Mouse (Mus musculus) heart, embryonic 14.5 days (tissue): ENCODE results near the gene Ccdc89. TPM values are rescaled to one million over a fixed set of nuclear protein-coding genes. Genes with fewer than 3 reads are reported as not detected.

Source experiments
- ATAC-seq: fragments of 200-750 bp; cut with Nextera tagmentation; 2 replicates; pipeline ENCODE4 v1.8.0; 2017; ENCODE audit warnings: low read depth, moderate TSS enrichment; ENCODE audit not compliant: insufficient number of reproducible peaks, insufficient read depth, low FRiP score
- H3K27ac ChIP-seq, 2 experiments: fragments of 200-500 bp in 1 of 2; fragments of 300-500 bp in 1 of 2; sonication (generic) in 1 of 2; replicated peaks in 1 of 2; 2 replicates each; pipeline ENCODE4 v1.5.1; 2012 to 2014; ENCODE audit warnings: low read depth in 2 of 2, low read length in 2 of 2, control low read depth in 1 of 2, mild to moderate bottlenecking in 1 of 2, mixed read lengths in 1 of 2; ENCODE audit not compliant: control insufficient read depth in 1 of 2, insufficient read depth in 1 of 2
- H3K27me3 ChIP-seq: fragments of 300-500 bp; sonication (generic); 2 replicates; pipeline ENCODE4 v1.6.1; 2014; ENCODE audit warnings: mild to moderate bottlenecking, low read length, control low read depth; ENCODE audit not compliant: control insufficient read depth, insufficient read depth
- H3K36me3 ChIP-seq: fragments of 300-500 bp; sonication (generic); 2 replicates; pipeline ENCODE4 v1.6.1; 2014; ENCODE audit warnings: mild to moderate bottlenecking, control low read depth, low read length, mixed read lengths; ENCODE audit not compliant: control insufficient read depth, insufficient read depth
- H3K4me1 ChIP-seq, 2 experiments: fragments of 200-500 bp in 1 of 2; fragments of 300-500 bp in 1 of 2; sonication (generic) in 1 of 2; 2 replicates each; pipeline ENCODE4 v1.6.1; 2012 to 2014; ENCODE audit warnings: low read length in 2 of 2, control low read depth in 1 of 2, mixed read lengths in 1 of 2; ENCODE audit not compliant: control insufficient read depth in 2 of 2, insufficient read depth in 2 of 2
- H3K4me2 ChIP-seq: fragments of 300-500 bp; sonication (generic); 2 replicates; pipeline ENCODE4 v1.6.1; 2014; ENCODE audit warnings: mild to moderate bottlenecking, low read length
- H3K4me3 ChIP-seq, 2 experiments: fragments of 200-500 bp in 1 of 2; fragments of 300-500 bp in 1 of 2; sonication (generic) in 1 of 2; 2 replicates each; pipeline ENCODE4 v1.5.1; 2012 to 2014; ENCODE audit warnings: low read length in 2 of 2, mild to moderate bottlenecking in 2 of 2, control low read depth in 1 of 2, low read depth in 1 of 2, moderate library complexity in 1 of 2; ENCODE audit not compliant: control insufficient read depth in 1 of 2, insufficient read depth in 1 of 2
- H3K9ac ChIP-seq: fragments of 300-500 bp; sonication (generic); 2 replicates; pipeline ENCODE4 v1.6.1; 2014; ENCODE audit warnings: mild to moderate bottlenecking, low read length
- H3K9me3 ChIP-seq: fragments of 300-500 bp; sonication (generic); 2 replicates; pipeline ENCODE4 v1.6.1; 2016; ENCODE audit warnings: low read length, control low read depth; ENCODE audit not compliant: control insufficient read depth
- WGBS: fragments of 180-500 bp; shearing (Covaris S2); extraction: QIAGEN DNeasy Blood & Tissue Kit; methylation state at CpG from one replicate; pipeline ENCODE4 v1.1.7; 2014; 5-methylcytosine and 5-hydroxymethylcytosine counted together
- polyA plus RNA-seq: library from polyadenylated mRNA; unstranded; fragments of >200 nt; fragmentation: Nextera tagmentation; extraction: Ambion mirVana; gene quantifications from 2 replicates; pipeline ENCODE4 v1.2.1, GENCODE M21; 2014

The Ccdc89 gene
- polyA plus RNA-seq, result 0.70 and 1.1 TPM in 2 replicates

GRCm38 (mm10) chr7:90426020-90427001, at the start of gene Ccdc89:
Ccdc89 (plus strand) TSS chr7:90426577.
- Histone ChIP-seq H3K9me3 (no peaks in the 10 kb centered on the region), H3K36me3 (no peaks in the 10 kb centered on the region), H3K27ac (no peak within 1 kb of the TSS), H3K4me3 (peak within 1 kb of the TSS; percentile 45 to 48), H3K4me2 (peak within 1 kb of the TSS; percentile 71), H3K4me1 (no peaks in the 10 kb centered on the region), H3K27me3 (no peaks in the 10 kb centered on the region; the same call in 1 of the 2 replicates), H3K9ac (peak within 1 kb of the TSS; percentile 57)
- WGBS, result 13% methylated on average over 29 of the region's 29 CpGs
- ATAC-seq, result peak; percentile 100

GRCm38 (mm10) chr7:90384411-90384810, 42.0 kb upstream of the Ccdc89 start:
- H3K27ac ChIP-seq, result no peak overlapping the region
- no peak overlapping the region for H3K4me3 ChIP-seq
- no peaks in the 10 kb centered on the region for H3K27me3 ChIP-seq
- H3K4me1 ChIP-seq, result peaks cover 11 to 31% of the 10 kb centered on the region in 2 experiments
- no peak overlapping the region for H3K4me2 ChIP-seq
- no peak for ATAC-seq
- WGBS, result 80% methylated on average over 2 of the region's 2 CpGs
- no peaks in the 10 kb centered on the region for H3K9me3 ChIP-seq
- H3K36me3 ChIP-seq, result no peaks in the 10 kb centered on the region
- H3K9ac ChIP-seq, result no peak overlapping the region

GRCm38 (mm10) chr7:90386885-90387459, 39.4 kb upstream of the Ccdc89 start:
- peaks cover 13 to 35% of the 10 kb centered on the region in 2 experiments for H3K4me1 ChIP-seq
- ATAC-seq, result no peak; the same call in 1 of the 2 replicates
- WGBS, result 8% methylated on average over 8 of the region's 8 CpGs
- peak overlapping the region; percentile 35 for H3K4me2 ChIP-seq
- peak overlapping the region; percentile 71 to 82 for H3K27ac ChIP-seq
- peak overlapping the region; percentile 18; the same call in 1 of the 2 replicates for H3K9ac ChIP-seq
- H3K4me3 ChIP-seq, result peak overlapping the region; percentile 1 to 9; a peak in 3 of 4 replicates
- H3K9me3 ChIP-seq, result no peaks in the 10 kb centered on the region
- H3K36me3 ChIP-seq, result no peaks in the 10 kb centered on the region
- no peaks in the 10 kb centered on the region for H3K27me3 ChIP-seq

GRCm38 (mm10) chr7:90389765-90390164, 36.6 kb upstream of the Ccdc89 start:
- Histone ChIP-seq H3K36me3 (no peaks in the 10 kb centered on the region), H3K4me3 (no peak overlapping the region), H3K4me1 (peaks cover 14 to 26% of the 10 kb centered on the region in 2 experiments), H3K27ac (peak overlapping the region; percentile 4 to 61; a peak in 2 of 4 replicates), H3K9me3 (no peaks in the 10 kb centered on the region), H3K9ac (0 out of 2 replicates have a peak overlapping the region, but pooled peaks have one; percentile 34), H3K4me2 (0 out of 2 replicates have a peak overlapping the region, but pooled peaks have one; percentile 6), H3K27me3 (no peaks in the 10 kb centered on the region)
- ATAC-seq, result no peak
- 21% methylated on average over 3 of the region's 3 CpGs for WGBS

DNA sequence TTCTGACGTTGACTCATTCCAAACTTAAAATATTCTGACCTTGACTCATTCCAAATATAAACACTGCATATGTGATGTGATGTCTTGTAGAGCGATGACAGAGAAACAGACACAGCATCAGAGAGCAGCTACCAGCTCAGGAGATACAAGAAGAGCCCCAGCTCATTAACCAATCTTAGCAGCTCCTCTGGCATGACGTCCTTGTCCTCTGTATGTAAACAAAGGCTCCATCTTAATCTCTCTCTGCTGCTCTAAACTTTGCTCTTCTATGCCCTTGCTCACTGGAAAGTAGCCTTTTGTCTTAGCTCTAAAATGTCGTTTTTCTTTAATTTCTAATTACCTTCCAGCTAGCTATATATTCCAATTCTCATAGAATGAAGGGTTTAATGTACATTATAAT, 31.3 kb upstream of the Ccdc89 start:
- Histone ChIP-seq H3K9me3 (no peaks in the 10 kb centered on the region), H3K9ac (no peak overlapping the region), H3K4me1 (peaks cover 8 to 9% of the 10 kb centered on the region in 2 experiments; a peak in 3 of 4 replicates), H3K4me2 (no peak overlapping the region), H3K4me3 (no peak overlapping the region), H3K36me3 (no peaks in the 10 kb centered on the region), H3K27me3 (no peaks in the 10 kb centered on the region), H3K27ac (peak overlapping the region; percentile 35 to 56; a peak in 1 of 4 replicates)
- ATAC-seq, result no peak
- 28% methylated on average over 4 of the region's 4 CpGs for WGBS

GRCm38 (mm10) chr7:90395928-90396327, 30.4 kb upstream of the Ccdc89 start:
- ATAC-seq, result no peak
- peak overlapping the region; percentile 44 for H3K4me2 ChIP-seq
- H3K9me3 ChIP-seq, result no peaks in the 10 kb centered on the region
- H3K9ac ChIP-seq, result no peak overlapping the region
- H3K4me3 ChIP-seq, result no peak overlapping the region
- peaks cover 6 to 9% of the 10 kb centered on the region in 2 experiments; a peak in 2 of 4 replicates for H3K4me1 ChIP-seq
- no peaks in the 10 kb centered on the region for H3K27me3 ChIP-seq
- 40% methylated on average over 5 of the region's 5 CpGs for WGBS
- H3K36me3 ChIP-seq, result no peaks in the 10 kb centered on the region
- H3K27ac ChIP-seq, result peak overlapping the region; percentile 1 to 49; a peak in 2 of 4 replicates

- H3K9me3 ChIP-seq, result no peaks in the 10 kb centered on the region
- WGBS, result 51% methylated on average over 3 of the region's 3 CpGs
- no peaks in the 10 kb centered on the region for H3K27me3 ChIP-seq
- H3K36me3 ChIP-seq, result no peaks in the 10 kb centered on the region
- H3K27ac ChIP-seq, result no peak overlapping the region
- H3K9ac ChIP-seq, result no peak overlapping the region
- H3K4me3 ChIP-seq, result no peak overlapping the region
- ATAC-seq, result no peak
- no peaks in the 10 kb centered on the region for H3K4me1 ChIP-seq
- no peak overlapping the region for H3K4me2 ChIP-seq
These were observed 16.4 kb upstream of the Ccdc89 start for GRCm38 (mm10) chr7:90409934-90410333.
